Comparison of ENCODE assay signal across 8 mouse cellular contexts in genomic region chr3:121426621-121427519, GRCm38 (mm10). TPM values are rescaled to one million over a fixed set of nuclear protein-coding genes. Genes with fewer than 3 reads are reported as not detected.
DNase-seq lines count a peak whose midpoint lies in the region; ATAC-seq and TF ChIP-seq lines count a peak whose summit lies in the region.

No protein-coding gene starts in this region.

- H3K4me1 ChIP-seq in forebrain, embryonic 14.5 days (ENCODE audit: control insufficient read depth, insufficient read depth, low read length), result peaks cover 29% of the 10 kb centered on the region
- peaks cover 4% of the 10 kb centered on the region for H3K4me1 ChIP-seq in lung, adult 2 months (ENCODE audit: control insufficient read depth, insufficient read depth, low read length)
- peaks cover 9% of the 10 kb centered on the region for H3K4me1 ChIP-seq in olfactory bulb, adult 2 months (ENCODE audit: control insufficient read depth, insufficient read depth, low read length)
- peaks cover 16% of the 10 kb centered on the region for H3K4me1 ChIP-seq in thymus, adult 2 months (replicated peaks; ENCODE audit: control insufficient read depth, insufficient read depth, low read length)

- no peaks in the 10 kb centered on the region for H3K9me3 ChIP-seq in forebrain, embryonic 14.5 days (replicated peaks; ENCODE audit: control insufficient read depth, low read length)

- 0 out of 2 replicates have a peak, but pooled peaks have one; percentile 39 for TF ChIP-seq POLR2A in lung, adult 2 months (IDR thresholded peaks at IDR 0.05; ENCODE audit: borderline replicate concordance, extremely low read depth, low read depth, low read length)
- no peak for TF ChIP-seq POLR2A in olfactory bulb, adult 2 months (IDR thresholded peaks at IDR 0.05; ENCODE audit: insufficient read depth, low read depth, low read length)
- TF ChIP-seq POLR2A in thymus, adult 2 months (IDR thresholded peaks at IDR 0.05; ENCODE audit: control insufficient read depth, extremely low read depth, insufficient read depth, low read length, poor library complexity), result no peak

- peak overlapping the region; percentile 89 for H3K4me3 ChIP-seq in forebrain, embryonic 14.5 days (ENCODE audit: low read depth, low read length)
- peak overlapping the region; percentile 88 for H3K4me3 ChIP-seq in lung, adult 2 months (replicated peaks; ENCODE audit: extremely low read depth, low read depth, low read length)
- peak overlapping the region; percentile 81 for H3K4me3 ChIP-seq in olfactory bulb, adult 2 months (ENCODE audit: insufficient read depth, low read depth, low read length)
- peak overlapping the region; percentile 88 for H3K4me3 ChIP-seq in thymus, adult 2 months (ENCODE audit: control insufficient read depth, insufficient read depth, low read length)

- no peaks in the 10 kb centered on the region for H3K27me3 ChIP-seq in forebrain, embryonic 14.5 days (replicated peaks; ENCODE audit: control insufficient read depth, insufficient read depth, low read length)
- H3K27me3 ChIP-seq in thymus, adult 2 months (ENCODE audit: control insufficient read depth, insufficient read depth, low read length), result no peaks in the 10 kb centered on the region

- DNase-seq in ES-CJ7 (ENCODE audit: low read depth, low spot score), result peak; percentile 77
- DNase-seq in cerebellum, adult 11-12 months, result peak; percentile 62
- DNase-seq in forebrain, embryonic 14.5 days (ENCODE audit: low spot score), result peak; percentile 78
- DNase-seq in heart, postnatal 10 days, result peak; percentile 86 to 90
- DNase-seq in layer of hippocampus, adult 18-20 months (ENCODE audit: low spot score in 2 of 2), result peak; percentile 53 to 73
- peak; percentile 74 for DNase-seq in lung, adult 2 months
- peak; percentile 86 for DNase-seq in thymus, adult 2 months

- no peaks in the 10 kb centered on the region for H3K36me3 ChIP-seq in forebrain, embryonic 14.5 days (ENCODE audit: control insufficient read depth, insufficient read depth, low read length)
- no peaks in the 10 kb centered on the region for H3K36me3 ChIP-seq in thymus, adult 2 months (ENCODE audit: control insufficient read depth, insufficient read depth, low read length)

- peak; percentile 37; the same call in 1 of the 2 replicates for TF ChIP-seq CTCF in lung, adult 2 months (IDR thresholded peaks at IDR 0.05; ENCODE audit: insufficient read depth, low read length)
- peak; percentile 64 for TF ChIP-seq CTCF in olfactory bulb, adult 2 months (IDR thresholded peaks at IDR 0.05; ENCODE audit: insufficient read depth, low read depth, low read length)
- peak; percentile 81; the same call in 1 of the 2 replicates for TF ChIP-seq CTCF in thymus, adult 2 months (IDR thresholded peaks at IDR 0.05; ENCODE audit: borderline replicate concordance, control insufficient read depth, extremely low read depth, insufficient read depth, low read length, poor library complexity)

- peak overlapping the region; percentile 97 for H3K9ac ChIP-seq in forebrain, embryonic 14.5 days (ENCODE audit: low read length)

- intact Hi-C loops in heart, postnatal 10 days (cut with DNase I), result loop anchor here (2.0 to 5.0 kb wide), 4 partner anchors 18 to 118 kb away; no protein-coding TSS in a partner anchor

- peak overlapping the region; percentile 93 for H3K4me2 ChIP-seq in forebrain, embryonic 14.5 days (ENCODE audit: low read length)

- WGBS in forebrain, embryonic 14.5 days, result under 1% methylated on average over 82 of the region's 93 CpGs
- under 1% methylated on average over 92 of the region's 93 CpGs for WGBS in lung, adult 2 months
- under 1% methylated on average over 93 of the region's 93 CpGs for WGBS in olfactory bulb, adult 2 months
- WGBS in thymus, adult 2 months, result under 1% methylated on average over 93 of the region's 93 CpGs

- peak; percentile 78 for ATAC-seq in forebrain, embryonic 14.5 days

- H3K27ac ChIP-seq in forebrain, embryonic 14.5 days (ENCODE audit: low read depth, low read length), result peak overlapping the region; percentile 98
- H3K27ac ChIP-seq in olfactory bulb, adult 2 months (ENCODE audit: insufficient read depth, low read depth, low read length), result peak overlapping the region; percentile 66
- no peak overlapping the region; the same call in 1 of the 2 replicates for H3K27ac ChIP-seq in thymus, adult 2 months (ENCODE audit: control insufficient read depth, insufficient read depth, low read length)

RNA-seq across cellular contexts. Expression of gene Cnn3, which starts 0.6 kb away (rescaled TPM):
- 691 and 743 TPM in 2 replicates for polyA plus RNA-seq in forebrain, embryonic 14.5 days (2014; fragmentation: Nextera tagmentation; extraction: Ambion mirVana)
- total RNA-seq in heart, postnatal 10 days (2021), result 100 to 1,000 TPM; 115 to 117 TPM
- 100 to 1,000 TPM; 107 to 110 TPM for total RNA-seq in layer of hippocampus, adult 18-20 months (2021)
- 165 and 170 TPM in 2 replicates for polyA plus RNA-seq in lung, adult 2 months (2012; rRNA removed)
- not detected in 2 replicates for polyA plus RNA-seq in olfactory bulb, adult 2 months (2012; ENCODE audit: insufficient read depth, insufficient read length, low replicate concordance, missing spikeins)
- polyA plus RNA-seq in thymus, adult 2 months (2012; rRNA removed), result 199 and 212 TPM in 2 replicates
